In the genomic region with DNA sequence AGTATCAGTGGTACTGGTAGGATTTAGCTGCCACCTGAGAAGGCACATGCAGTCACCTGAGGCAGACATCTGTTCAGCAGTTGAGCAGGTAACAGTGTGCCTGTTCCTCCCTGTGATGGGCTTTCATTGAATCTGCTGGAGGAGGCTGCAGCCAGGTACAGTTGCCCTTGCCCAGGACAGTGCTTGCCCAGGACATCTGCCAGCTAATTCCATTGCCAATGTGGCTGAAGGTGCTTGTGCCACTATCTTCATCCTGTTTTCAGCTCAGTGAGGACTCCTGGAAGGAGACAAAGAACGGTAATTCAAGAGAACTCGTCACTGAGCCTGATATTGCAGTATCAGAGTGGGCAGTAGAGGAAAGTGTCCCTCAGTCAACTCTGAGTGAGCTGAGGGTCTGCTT, we compare ENCODE assay signal across 19 mouse cellular contexts.
A peak's percentile ranks its signal among the peaks of the same experiment; 100 is the strongest.
DNase-seq lines count a peak whose midpoint lies in the region; ATAC-seq lines count a peak whose summit lies in the region.
"Had no signal": no experiment of that assay in that cellular context is flagged by ENCODE, and none has a peak within 500 bp of the region (broad histone marks: within the 10 kb centered on the region; RNA-seq: fewer than 3 reads in every experiment).

No protein-coding gene starts in this region.

- no peak overlapping the region for H3K4me2 ChIP-seq in forebrain, embryonic 11.5 days (ENCODE audit: low read depth, low read length, severe bottlenecking)
- H3K4me2 ChIP-seq in forebrain, embryonic 12.5 days, result no peak overlapping the region
- H3K4me2 ChIP-seq: embryonic facial prominence, embryonic 12.5 days; forebrain, embryonic 13.5 days; forebrain, embryonic 15.5 days had no signal

- no peaks in the 10 kb centered on the region for H3K9me3 ChIP-seq in forebrain, embryonic 11.5 days (ENCODE audit: control insufficient read depth, low read length)
- H3K9me3 ChIP-seq in forebrain, embryonic 12.5 days, result no peaks in the 10 kb centered on the region
- H3K9me3 ChIP-seq: embryonic facial prominence, embryonic 10.5 days; embryonic facial prominence, embryonic 12.5 days; forebrain, embryonic 13.5 days; forebrain, embryonic 15.5 days had no signal

- H3K27ac ChIP-seq in forebrain, embryonic 11.5 days (ENCODE audit: low read depth, low read length), result no peak overlapping the region
- H3K27ac ChIP-seq in forebrain, embryonic 12.5 days, result no peak overlapping the region
- H3K27ac ChIP-seq: embryonic facial prominence, embryonic 10.5 days; embryonic facial prominence, embryonic 12.5 days; forebrain, embryonic 13.5 days; forebrain, embryonic 15.5 days had no signal

- no peak overlapping the region for H3K4me3 ChIP-seq in forebrain, embryonic 11.5 days (ENCODE audit: low read depth, low read length)
- no peak overlapping the region for H3K4me3 ChIP-seq in forebrain, embryonic 12.5 days (replicated peaks)
- H3K4me3 ChIP-seq: embryonic facial prominence, embryonic 10.5 days; embryonic facial prominence, embryonic 12.5 days; forebrain, embryonic 13.5 days; forebrain, embryonic 15.5 days had no signal

- no peak overlapping the region for H3K9ac ChIP-seq in forebrain, embryonic 11.5 days (ENCODE audit: low read length)
- no peak overlapping the region for H3K9ac ChIP-seq in forebrain, embryonic 12.5 days
- H3K9ac ChIP-seq: embryonic facial prominence, embryonic 12.5 days; forebrain, embryonic 13.5 days; forebrain, embryonic 15.5 days; forebrain, postnatal 0 days had no signal

- no peak for ATAC-seq in forebrain, embryonic 11.5 days (replicated peaks; ENCODE audit: low FRiP score)
- no peak for ATAC-seq in forebrain, embryonic 12.5 days (ENCODE audit: low FRiP score)
- ATAC-seq: activated CD4-positive, CD25-positive, alpha-beta regulatory T cell, adult 4 months; CD4-positive, CD25-positive, alpha-beta regulatory T cell, adult 4 months; forebrain, embryonic 13.5 days; forebrain, embryonic 15.5 days; Patski had no signal

- no peaks in the 10 kb centered on the region for H3K36me3 ChIP-seq in forebrain, embryonic 11.5 days (ENCODE audit: control insufficient read depth, insufficient read depth, low read length)
- no peaks in the 10 kb centered on the region for H3K36me3 ChIP-seq in forebrain, embryonic 12.5 days (replicated peaks)
- H3K36me3 ChIP-seq: embryonic facial prominence, embryonic 10.5 days; embryonic facial prominence, embryonic 12.5 days; forebrain, embryonic 15.5 days; G1E had no signal

- H3K4me1 ChIP-seq in forebrain, embryonic 11.5 days (replicated peaks; ENCODE audit: control insufficient read depth, insufficient read depth, low read length), result no peaks in the 10 kb centered on the region
- peaks cover 4% of the 10 kb centered on the region; the same call in 1 of the 2 replicates for H3K4me1 ChIP-seq in forebrain, embryonic 12.5 days
- H3K4me1 ChIP-seq: embryonic facial prominence, embryonic 12.5 days; forebrain, embryonic 13.5 days; forebrain, embryonic 15.5 days had no signal

- WGBS in forebrain, embryonic 11.5 days, result 90% methylated on average over 2 of the region's 2 CpGs
- 81% methylated on average over 2 of the region's 2 CpGs for WGBS in forebrain, embryonic 12.5 days

- DNase-seq in cerebellum, postnatal 10 days, result peak; percentile 76
- no peak for DNase-seq in cerebellum, adult 8-10 months
- peak; percentile 25 to 46 for DNase-seq in cerebellum, postnatal 25 days
- no peak for DNase-seq in cerebellum, adult 11 months
- peak; percentile 39 for DNase-seq in forebrain, embryonic 11.5 days (ENCODE audit: low spot score)
- DNase-seq: B cell, adult 2 months; cerebellum, adult 11-12 months; cerebellum, adult 9-11 months had no signal

- H3K27me3 ChIP-seq in forebrain, embryonic 11.5 days (ENCODE audit: control insufficient read depth, insufficient read depth, low read length), result no peaks in the 10 kb centered on the region
- H3K27me3 ChIP-seq in forebrain, embryonic 12.5 days, result no peaks in the 10 kb centered on the region
- H3K27me3 ChIP-seq: CH12.LX; embryonic facial prominence, embryonic 12.5 days; forebrain, embryonic 13.5 days; forebrain, embryonic 15.5 days; Patski had no signal

Comparison
In these comparisons a context has a peak if more than half of its experiments do, and no peak if none do; other contexts are left out.
1. DNase-seq: peak in cerebellum, postnatal 10 days (2 of 2), cerebellum, postnatal 25 days (2 of 2) and forebrain, embryonic 11.5 days (single experiment); none in cerebellum, adult 8-10 months (single experiment) and cerebellum, adult 11 months (single experiment).